Mouse (Mus musculus) kidney, adult 2 months (tissue): ENCODE data around the gene Cfap97.

ENCODE experiments used
- CTCF ChIP-seq: fragments of 200-500 bp; conservative IDR thresholded peaks from 2 replicates; pipeline ENCODE4 v1.5.1; 2011; ENCODE audit warnings: low read depth, mild to moderate bottlenecking, control low read depth, low read length, moderate library complexity, mixed read lengths; ENCODE audit not compliant: insufficient read depth, insufficient read length
- POLR2A ChIP-seq: fragments of 200-500 bp; IDR thresholded peaks from one replicate; pipeline ENCODE4 v1.6.1; 2011; ENCODE audit warnings: low read depth, low read length, control low read depth

DNA sequence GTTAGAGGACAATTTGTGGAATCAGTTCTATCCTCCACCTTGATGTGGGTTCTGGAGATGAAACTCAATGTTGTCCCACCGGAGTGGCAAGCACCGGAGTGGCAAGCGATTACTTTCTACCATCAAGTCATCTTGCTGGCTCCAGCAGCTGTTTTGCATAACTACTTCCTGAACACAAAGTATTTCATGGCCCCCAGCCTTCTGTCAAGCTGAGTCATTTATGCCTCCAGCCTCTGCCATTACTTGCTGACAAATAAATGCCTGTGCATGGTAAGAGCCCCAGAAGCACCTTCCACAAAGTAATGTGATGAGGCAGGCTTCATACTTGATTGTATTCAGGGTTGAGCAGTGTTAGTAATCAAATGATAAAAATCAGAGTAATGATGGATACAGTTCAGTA lies 45.3 kb downstream of the Cfap97 start:
- no peak for TF ChIP-seq POLR2A
- TF ChIP-seq CTCF = no peak
